Mouse (Mus musculus): Measurements from ENCODE around the gene Gm10382.
"Not testable (repeated sequence)": the region's sequence is repeated elsewhere in the genome, so short reads cannot be mapped to it uniquely, and the experiment has no call there.

Gm10382 gene

GRCm38 (mm10) chr5:125412536-125412935 is 23.4 kb downstream of the Gm10382 start:
- in situ Hi-C loops (cut with MboI, MseI), result loop anchor here in 1 of 2 experiments (5.0 kb wide), 1 partner anchor 60 kb away; no protein-coding TSS in a partner anchor

- in situ Hi-C loops (cut with MboI, MseI), result loop anchor here in 1 of 2 experiments (5.0 kb wide), 1 partner anchor 59 kb away; no protein-coding TSS in a partner anchor
These were observed 24.6 kb downstream of the Gm10382 start for GRCm38 (mm10) chr5:125413763-125414162.

GRCm38 (mm10) chr5:125416183-125416582 is 27.1 kb downstream of the Gm10382 start:
- in situ Hi-C loops (cut with MboI, MseI), result no loop called here

GRCm38 (mm10) chr5:125418636-125419035 is 29.5 kb downstream of the Gm10382 start:
- in situ Hi-C loops (cut with MboI, MseI), result no loop called here

- in situ Hi-C loops (cut with MboI, MseI), result no loop called here
These were observed 30.0 kb downstream of the Gm10382 start for GRCm38 (mm10) chr5:125419124-125419523.

GRCm38 (mm10) chr5:125425698-125426276 is 36.7 kb downstream of the Gm10382 start:
- in situ Hi-C loops (cut with MboI, MseI), result no loop called here

GRCm38 (mm10) chr5:125426343-125426742 is 37.2 kb downstream of the Gm10382 start:
- in situ Hi-C loops (cut with MboI, MseI), result no loop called here

GRCm38 (mm10) chr5:125432324-125432723 is 43.2 kb downstream of the Gm10382 start:
- in situ Hi-C loops (cut with MboI, MseI), result not testable (repeated sequence)

GRCm38 (mm10) chr5:125433793-125434337 is 44.7 kb downstream of the Gm10382 start, which contains the start of gene Dhx37:
Gene Dhx37, minus strand, starts transcription at chr5:125434121.
- in situ Hi-C loops (cut with MboI, MseI), result no loop called here

GRCm38 (mm10) chr5:125434347-125434746 is 45.2 kb downstream of the Gm10382 start:
- in situ Hi-C loops (cut with MboI, MseI), result not testable (repeated sequence)
